Mouse (Mus musculus) myocyte (in vitro differentiated cells): ENCODE data around the gene Abcc12. TPM values are rescaled to one million over a fixed set of nuclear protein-coding genes. Genes with fewer than 3 reads are reported as not detected.

ENCODE experiments used
- H3K27me3 ChIP-seq: one replicate; pipeline ENCODE4 v1.6.1; 2011; ENCODE audit not compliant: control insufficient read depth, insufficient read depth, insufficient read length
- H3K36me3 ChIP-seq: one replicate; pipeline ENCODE4 v1.6.1; 2011; ENCODE audit not compliant: control insufficient read depth, insufficient read depth
- H3K4me2 ChIP-seq: one replicate; pipeline ENCODE4 v1.6.1; 2011; ENCODE audit warnings: low read depth, control low read depth
- H3K4me3 ChIP-seq: one replicate; pipeline ENCODE4 v1.5.1; 2011; ENCODE audit warnings: mild to moderate bottlenecking, control low read depth, moderate library complexity
- H3K79me2 ChIP-seq: one replicate; pipeline ENCODE4 v1.6.1; 2011; ENCODE audit not compliant: control insufficient read depth, insufficient read depth
- H3ac ChIP-seq: one replicate; pipeline ENCODE4 v1.6.1; 2011; ENCODE audit not compliant: control insufficient read depth, insufficient read length
- CEBPB ChIP-seq: IDR thresholded peaks from 2 replicates; pipeline ENCODE4 v1.6.1; 2011; ENCODE audit warnings: mild to moderate bottlenecking, moderate library complexity; ENCODE audit not compliant: poor library complexity, insufficient read depth, severe bottlenecking
- E2F4 ChIP-seq: IDR thresholded peaks from one replicate; pipeline ENCODE4 v1.6.1; 2011; ENCODE audit warnings: mild to moderate bottlenecking, control low read depth, moderate library complexity; ENCODE audit not compliant: insufficient read depth
- MAX ChIP-seq: IDR thresholded peaks from one replicate; pipeline ENCODE4 v1.6.1; 2011; ENCODE audit warnings: low read depth, mild to moderate bottlenecking, control low read depth
- MYOD1 ChIP-seq, 3 experiments: IDR thresholded peaks; one replicate each; pipeline ENCODE4 v1.6.1; 2011; ENCODE audit warnings: control low read depth in 2 of 3, low read depth in 2 of 3, mild to moderate bottlenecking in 2 of 3, moderate library complexity in 1 of 3; ENCODE audit not compliant: insufficient read length in 2 of 3, control insufficient read depth in 1 of 3
- MYOG ChIP-seq, 3 experiments: IDR thresholded peaks; one replicate each; pipeline ENCODE4 v1.6.1; 2011; ENCODE audit warnings: control low read depth in 2 of 3, low read depth in 2 of 3, mild to moderate bottlenecking in 2 of 3; ENCODE audit not compliant: insufficient read length in 2 of 3, control insufficient read depth in 1 of 3, insufficient read depth in 1 of 3
- POLR2A ChIP-seq: IDR thresholded peaks from one replicate; pipeline ENCODE4 v1.6.1; 2011; ENCODE audit warnings: low read depth, mild to moderate bottlenecking, control low read depth, moderate library complexity; ENCODE audit not compliant: insufficient read length
- POLR2AphosphoS2 ChIP-seq: IDR thresholded peaks from one replicate; pipeline ENCODE4 v1.6.1; 2011; ENCODE audit warnings: low read depth, control low read depth; ENCODE audit not compliant: insufficient read length
- REST ChIP-seq: IDR thresholded peaks from one replicate; pipeline ENCODE4 v1.6.1; 2011; ENCODE audit warnings: mild to moderate bottlenecking, control low read depth, moderate library complexity; ENCODE audit not compliant: insufficient read depth, insufficient read length
- SRF ChIP-seq: IDR thresholded peaks from one replicate; pipeline ENCODE4 v1.6.1; 2011; ENCODE audit warnings: low read depth; ENCODE audit not compliant: control insufficient read depth, insufficient read length
- TCF12 ChIP-seq: IDR thresholded peaks from one replicate; pipeline ENCODE4 v1.6.1; 2011; ENCODE audit warnings: mild to moderate bottlenecking, control low read depth; ENCODE audit not compliant: poor library complexity, insufficient read depth, severe bottlenecking
- TCF3 ChIP-seq: IDR thresholded peaks from one replicate; pipeline ENCODE4 v1.6.1; 2011; ENCODE audit warnings: low read depth, control low read depth; ENCODE audit not compliant: insufficient read length
- USF1 ChIP-seq: IDR thresholded peaks from one replicate; pipeline ENCODE4 v1.6.1; 2011; ENCODE audit warnings: low read depth, mild to moderate bottlenecking, control low read depth, moderate library complexity
- polyA plus RNA-seq: library from polyadenylated mRNA; unstranded; fragments of >200 nt; fragmentation: generic; extraction: Trizol; gene quantifications from one replicate; pipeline ENCODE4 v1.2.1, GENCODE M21; 2012; ENCODE audit warnings: missing spikeins

Gene Abcc12
- polyA plus RNA-seq, 1 experiment, result not detected

- peak; percentile 7 for TF ChIP-seq POLR2AphosphoS2
- peak; percentile 96 for TF ChIP-seq CEBPB
- no peak for TF ChIP-seq TCF12
- TF ChIP-seq POLR2A, result peak; percentile 47
- peak overlapping the region; percentile 51 for H3K4me2 ChIP-seq
- no peaks in the 10 kb centered on the region for H3K27me3 ChIP-seq
- no peaks in the 10 kb centered on the region for H3K79me2 ChIP-seq
- H3K36me3 ChIP-seq, result no peaks in the 10 kb centered on the region
- no peak overlapping the region for H3K4me3 ChIP-seq
- H3ac ChIP-seq, result no peak overlapping the region
These were observed 130.5 kb downstream of the Abcc12 start for GRCm38 (mm10) chr8:86449870-86450515.

GRCm38 (mm10) chr8:86445516-86445915, 135.0 kb downstream of the Abcc12 start:
- H3ac ChIP-seq, result no peak overlapping the region
- TF ChIP-seq MYOD1 (IDR thresholded peaks at IDR 0.05; ENCODE audit: control insufficient read depth in 1 of 3, insufficient read length in 2 of 3, low read depth in 2 of 3) (no peak), MYOG (IDR thresholded peaks at IDR 0.05; ENCODE audit: control insufficient read depth in 1 of 3, insufficient read depth in 1 of 3, insufficient read length in 2 of 3, low read depth in 2 of 3) (no peak), USF1 (no peak), CEBPB (no peak), TCF3 (no peak), TCF12 (no peak), E2F4 (no peak), POLR2AphosphoS2 (no peak)
- H3K4me2 ChIP-seq, result peak overlapping the region; percentile 40
- no peak overlapping the region for H3K4me3 ChIP-seq
- H3K36me3 ChIP-seq, result no peaks in the 10 kb centered on the region
- H3K27me3 ChIP-seq, result no peaks in the 10 kb centered on the region
- no peaks in the 10 kb centered on the region for H3K79me2 ChIP-seq

- no peak for TF ChIP-seq POLR2A
- peak; percentile 25 for TF ChIP-seq USF1
- no peaks in the 10 kb centered on the region for H3K79me2 ChIP-seq
- no peak overlapping the region for H3K4me3 ChIP-seq
These were observed 136.7 kb downstream of the Abcc12 start for GRCm38 (mm10) chr8:86443744-86444143.

GRCm38 (mm10) chr8:86438983-86439299, 141.5 kb downstream of the Abcc12 start:
- no peak overlapping the region for H3K4me3 ChIP-seq
- TF ChIP-seq E2F4 (no peak), CEBPB (no peak), REST (no peak), POLR2AphosphoS2 (no peak), USF1 (no peak), TCF12 (no peak), POLR2A (no peak), TCF3 (no peak), SRF (no peak), MAX (no peak), MYOG (IDR thresholded peaks at IDR 0.05; ENCODE audit: control insufficient read depth in 1 of 3, insufficient read depth in 1 of 3, insufficient read length in 2 of 3, low read depth in 2 of 3) (no peak), MYOD1 (IDR thresholded peaks at IDR 0.05; ENCODE audit: control insufficient read depth in 1 of 3, insufficient read length in 2 of 3, low read depth in 2 of 3) (no peak)
- H3K4me2 ChIP-seq, result no peak overlapping the region
- no peaks in the 10 kb centered on the region for H3K36me3 ChIP-seq
- no peaks in the 10 kb centered on the region for H3K79me2 ChIP-seq
- no peaks in the 10 kb centered on the region for H3K27me3 ChIP-seq
- no peak overlapping the region for H3ac ChIP-seq

More at GRCm38 (mm10) chr8:86443744-86444143, 136.7 kb downstream of the Abcc12 start:
- Histone ChIP-seq H3K36me3 (no peaks in the 10 kb centered on the region), H3K4me2 (no peak overlapping the region), H3K27me3 (no peaks in the 10 kb centered on the region), H3ac (no peak overlapping the region)

- Histone ChIP-seq H3K4me2 (peak overlapping the region; percentile 8), H3ac (no peak overlapping the region), H3K36me3 (no peaks in the 10 kb centered on the region), H3K4me3 (no peak overlapping the region), H3K79me2 (no peaks in the 10 kb centered on the region), H3K27me3 (no peaks in the 10 kb centered on the region)
- TF ChIP-seq SRF (no peak), TCF3 (no peak), MYOG (IDR thresholded peaks at IDR 0.05; ENCODE audit: control insufficient read depth in 1 of 3, insufficient read depth in 1 of 3, insufficient read length in 2 of 3, low read depth in 2 of 3) (no peak), REST (no peak), CEBPB (no peak), USF1 (no peak), E2F4 (no peak), MAX (no peak), MYOD1 (IDR thresholded peaks at IDR 0.05; ENCODE audit: control insufficient read depth in 1 of 3, insufficient read length in 2 of 3, low read depth in 2 of 3) (no peak), POLR2AphosphoS2 (no peak), TCF12 (no peak), POLR2A (no peak)
These were observed 142.1 kb downstream of the Abcc12 start for GRCm38 (mm10) chr8:86438133-86438982.
